Mouse (Mus musculus): ENCODE results near the gene Lin7a. TPM values are rescaled to one million over a fixed set of nuclear protein-coding genes. Genes with fewer than 3 reads are reported as not detected.
A peak's percentile ranks its signal among the peaks of the same experiment; 100 is the strongest.

The Lin7a gene
- polyA plus RNA-seq, 1 experiment from 2014 or later: 37.0 TPM

- ATAC-seq (ENCODE audit: low FRiP score, low TSS enrichment) (no peak), DNase-seq (no peak)
- H3K36me3 ChIP-seq (ENCODE audit: control insufficient read depth, insufficient read depth, low read length): no peaks in the 10 kb centered on the region
- H3K4me3 ChIP-seq (replicated peaks; ENCODE audit: low read depth, low read length): no peak overlapping the region
- 95% methylated on average over 4 of the region's 4 CpGs for WGBS
- H3K4me1 ChIP-seq (ENCODE audit: control insufficient read depth, insufficient read depth, low read length): no peaks in the 10 kb centered on the region
- H3K9me3 ChIP-seq (ENCODE audit: control insufficient read depth, low read length): no peaks in the 10 kb centered on the region
- no peak overlapping the region for H3K4me2 ChIP-seq (ENCODE audit: low read length)
- H3K9ac ChIP-seq (replicated peaks; ENCODE audit: low read length): no peak overlapping the region
- no peak overlapping the region for H3K27ac ChIP-seq (replicated peaks; ENCODE audit: low read depth, low read length)
- H3K27me3 ChIP-seq (ENCODE audit: control insufficient read depth, insufficient read depth, low read length): no peaks in the 10 kb centered on the region
Observed at GRCm38 (mm10) chr10:107253191-107253965, 18.1 kb upstream of the Lin7a start.

- no peaks in the 10 kb centered on the region for H3K4me1 ChIP-seq (ENCODE audit: control insufficient read depth, insufficient read depth, low read length)
- ATAC-seq (ENCODE audit: low FRiP score, low TSS enrichment): no peak
- H3K4me3 ChIP-seq (replicated peaks; ENCODE audit: low read depth, low read length): no peak overlapping the region
- no peak for DNase-seq
- no peak overlapping the region for H3K27ac ChIP-seq (replicated peaks; ENCODE audit: low read depth, low read length)
- H3K9ac ChIP-seq (replicated peaks; ENCODE audit: low read length): no peak overlapping the region
- H3K36me3 ChIP-seq (ENCODE audit: control insufficient read depth, insufficient read depth, low read length): no peaks in the 10 kb centered on the region
- no peaks in the 10 kb centered on the region for H3K9me3 ChIP-seq (ENCODE audit: control insufficient read depth, low read length)
- H3K27me3 ChIP-seq (ENCODE audit: control insufficient read depth, insufficient read depth, low read length): no peaks in the 10 kb centered on the region
- H3K4me2 ChIP-seq (ENCODE audit: low read length): no peak overlapping the region
Observed at GRCm38 (mm10) chr10:107254656-107255055, 16.8 kb upstream of the Lin7a start.

GRCm38 (mm10) chr10:107255351-107256050, 16.0 kb upstream of the Lin7a start:
- 91% methylated on average over 6 of the region's 6 CpGs for WGBS

GRCm38 (mm10) chr10:107256451-107256960, 15.0 kb upstream of the Lin7a start:
- WGBS: 86% methylated on average over 5 of the region's 5 CpGs
- H3K27ac ChIP-seq (replicated peaks; ENCODE audit: low read depth, low read length): no peak overlapping the region

More at GRCm38 (mm10) chr10:107255351-107256050, 16.0 kb upstream of the Lin7a start:
- H3K27me3 ChIP-seq (ENCODE audit: control insufficient read depth, insufficient read depth, low read length): no peaks in the 10 kb centered on the region
- no peaks in the 10 kb centered on the region for H3K9me3 ChIP-seq (ENCODE audit: control insufficient read depth, low read length)
- no peak overlapping the region for H3K4me3 ChIP-seq (replicated peaks; ENCODE audit: low read depth, low read length)
- H3K9ac ChIP-seq (replicated peaks; ENCODE audit: low read length): no peak overlapping the region
- H3K27ac ChIP-seq (replicated peaks; ENCODE audit: low read depth, low read length): no peak overlapping the region
- DNase-seq (no peak), ATAC-seq (ENCODE audit: low FRiP score, low TSS enrichment) (no peak)
- H3K36me3 ChIP-seq (ENCODE audit: control insufficient read depth, insufficient read depth, low read length): no peaks in the 10 kb centered on the region
- H3K4me1 ChIP-seq (ENCODE audit: control insufficient read depth, insufficient read depth, low read length): no peaks in the 10 kb centered on the region
- no peak overlapping the region for H3K4me2 ChIP-seq (ENCODE audit: low read length)

GRCm38 (mm10) chr10:107260428-107260827, 11.1 kb upstream of the Lin7a start:
- peak; percentile 13 for DNase-seq
- no peaks in the 10 kb centered on the region for H3K9me3 ChIP-seq (ENCODE audit: control insufficient read depth, low read length)
- ATAC-seq (ENCODE audit: low FRiP score, low TSS enrichment): no peak
- no peak overlapping the region for H3K4me3 ChIP-seq (replicated peaks; ENCODE audit: low read depth, low read length)
- 87% methylated on average over 2 of the region's 2 CpGs for WGBS
- H3K9ac ChIP-seq (replicated peaks; ENCODE audit: low read length): no peak overlapping the region
- no peak overlapping the region for H3K4me2 ChIP-seq (ENCODE audit: low read length)
- H3K4me1 ChIP-seq (ENCODE audit: control insufficient read depth, insufficient read depth, low read length): no peaks in the 10 kb centered on the region
- no peak overlapping the region for H3K27ac ChIP-seq (replicated peaks; ENCODE audit: low read depth, low read length)
- no peaks in the 10 kb centered on the region for H3K36me3 ChIP-seq (ENCODE audit: control insufficient read depth, insufficient read depth, low read length)
- H3K27me3 ChIP-seq (ENCODE audit: control insufficient read depth, insufficient read depth, low read length): no peaks in the 10 kb centered on the region

More at GRCm38 (mm10) chr10:107256451-107256960, 15.0 kb upstream of the Lin7a start:
- Histone ChIP-seq H3K4me2 (ENCODE audit: low read length) (no peak overlapping the region), H3K4me1 (ENCODE audit: control insufficient read depth, insufficient read depth, low read length) (no peaks in the 10 kb centered on the region), H3K9ac (replicated peaks; ENCODE audit: low read length) (no peak overlapping the region), H3K4me3 (replicated peaks; ENCODE audit: low read depth, low read length) (no peak overlapping the region), H3K9me3 (ENCODE audit: control insufficient read depth, low read length) (no peaks in the 10 kb centered on the region), H3K36me3 (ENCODE audit: control insufficient read depth, insufficient read depth, low read length) (no peaks in the 10 kb centered on the region), H3K27me3 (ENCODE audit: control insufficient read depth, insufficient read depth, low read length) (no peaks in the 10 kb centered on the region)
- ATAC-seq (ENCODE audit: low FRiP score, low TSS enrichment) (no peak), DNase-seq (no peak)

GRCm38 (mm10) chr10:107272131-107272803, 781 bp downstream of the Lin7a start:
- peak overlapping the region; percentile 90 for H3K27ac ChIP-seq (replicated peaks; ENCODE audit: low read depth, low read length)
- H3K4me3 ChIP-seq (replicated peaks; ENCODE audit: low read depth, low read length): peak overlapping the region; percentile 85
- H3K9me3 ChIP-seq (ENCODE audit: control insufficient read depth, low read length): no peaks in the 10 kb centered on the region
- H3K4me2 ChIP-seq (ENCODE audit: low read length): peak overlapping the region; percentile 79
- ATAC-seq (ENCODE audit: low FRiP score, low TSS enrichment) (peak; percentile 75), DNase-seq (peak; percentile 78)
- no peaks in the 10 kb centered on the region for H3K4me1 ChIP-seq (ENCODE audit: control insufficient read depth, insufficient read depth, low read length)
- peaks cover 3% of the 10 kb centered on the region; the same call in 1 of the 2 replicates for H3K27me3 ChIP-seq (ENCODE audit: control insufficient read depth, insufficient read depth, low read length)
- H3K36me3 ChIP-seq (ENCODE audit: control insufficient read depth, insufficient read depth, low read length): no peaks in the 10 kb centered on the region
- WGBS: under 1% methylated on average over 40 of the region's 41 CpGs
- H3K9ac ChIP-seq (replicated peaks; ENCODE audit: low read length): peak overlapping the region; percentile 90

- ATAC-seq (ENCODE audit: low FRiP score, low TSS enrichment) (peak; percentile 72), DNase-seq (peak; percentile 65)
- Histone ChIP-seq H3K36me3 (ENCODE audit: control insufficient read depth, insufficient read depth, low read length) (no peaks in the 10 kb centered on the region), H3K27me3 (ENCODE audit: control insufficient read depth, insufficient read depth, low read length) (peaks cover 3% of the 10 kb centered on the region; the same call in 1 of the 2 replicates), H3K4me3 (replicated peaks; ENCODE audit: low read depth, low read length) (peak overlapping the region; percentile 85), H3K27ac (replicated peaks; ENCODE audit: low read depth, low read length) (peak overlapping the region; percentile 90), H3K4me2 (ENCODE audit: low read length) (peak overlapping the region; percentile 79), H3K9me3 (ENCODE audit: control insufficient read depth, low read length) (no peaks in the 10 kb centered on the region), H3K9ac (replicated peaks; ENCODE audit: low read length) (peak overlapping the region; percentile 90), H3K4me1 (ENCODE audit: control insufficient read depth, insufficient read depth, low read length) (no peaks in the 10 kb centered on the region)
- WGBS: 2% methylated on average over 11 of the region's 11 CpGs
Observed at GRCm38 (mm10) chr10:107272804-107273145, 1.3 kb downstream of the Lin7a start.

GRCm38 (mm10) chr10:107273848-107274247, 2.4 kb downstream of the Lin7a start:
- Histone ChIP-seq H3K9ac (replicated peaks; ENCODE audit: low read length) (no peak overlapping the region), H3K27me3 (ENCODE audit: control insufficient read depth, insufficient read depth, low read length) (peaks cover 3% of the 10 kb centered on the region; the same call in 1 of the 2 replicates), H3K9me3 (ENCODE audit: control insufficient read depth, low read length) (no peaks in the 10 kb centered on the region), H3K4me1 (ENCODE audit: control insufficient read depth, insufficient read depth, low read length) (no peaks in the 10 kb centered on the region), H3K27ac (replicated peaks; ENCODE audit: low read depth, low read length) (no peak overlapping the region), H3K4me3 (replicated peaks; ENCODE audit: low read depth, low read length) (no peak overlapping the region; the same call in 1 of the 2 replicates), H3K4me2 (ENCODE audit: low read length) (peak overlapping the region; percentile 79), H3K36me3 (ENCODE audit: control insufficient read depth, insufficient read depth, low read length) (no peaks in the 10 kb centered on the region)
- 45% methylated on average over 6 of the region's 6 CpGs for WGBS
- peak; percentile 38 for DNase-seq
- ATAC-seq (ENCODE audit: low FRiP score, low TSS enrichment): no peak
